Mouse (Mus musculus) midbrain, postnatal 0 days (tissue): ENCODE results near the gene Slc35a3. TPM values are rescaled to one million over a fixed set of nuclear protein-coding genes. Genes with fewer than 3 reads are reported as not detected.

Experiments used
- ATAC-seq: fragments of 200-750 bp; cut with Nextera tagmentation; 2 replicates; pipeline ENCODE4 v1.8.0; 2017; ENCODE audit warnings: moderate number of reproducible peaks, mild to moderate bottlenecking, moderate TSS enrichment, moderate library complexity; ENCODE audit not compliant: low FRiP score
- DNase-seq: peaks from one replicate; pipeline ENCODE4 v3.0.0-alpha.2; 2015; ENCODE audit warnings: low spot score
- H3K27ac ChIP-seq: fragments of 300-500 bp; sonication (generic); 2 replicates; pipeline ENCODE4 v1.5.1; 2014; ENCODE audit warnings: low read depth, mild to moderate bottlenecking, low read length, mixed read lengths
- H3K27me3 ChIP-seq: fragments of 300-500 bp; sonication (generic); 2 replicates; pipeline ENCODE4 v1.6.1; 2014; ENCODE audit warnings: low read length, control low read depth, mixed read lengths; ENCODE audit not compliant: insufficient read depth
- H3K36me3 ChIP-seq: fragments of 300-500 bp; sonication (generic); 2 replicates; pipeline ENCODE4 v1.6.1; 2014; ENCODE audit warnings: low read length, control low read depth, mixed read lengths; ENCODE audit not compliant: insufficient read depth
- H3K4me1 ChIP-seq: fragments of 300-500 bp; sonication (generic); 2 replicates; pipeline ENCODE4 v1.6.1; 2014; ENCODE audit warnings: mild to moderate bottlenecking, control low read depth, antibody characterized with exemption, low read length, mixed read lengths; ENCODE audit not compliant: insufficient read depth
- H3K4me2 ChIP-seq: fragments of 300-500 bp; sonication (generic); 2 replicates; pipeline ENCODE4 v1.6.1; 2014; ENCODE audit warnings: low read depth, mild to moderate bottlenecking, low read length, mixed read lengths; ENCODE audit not compliant: poor library complexity, severe bottlenecking
- H3K4me3 ChIP-seq: fragments of 300-500 bp; sonication (generic); 2 replicates; pipeline ENCODE4 v1.5.1; 2014; ENCODE audit warnings: low read depth, mild to moderate bottlenecking, low read length, moderate library complexity
- H3K9ac ChIP-seq: fragments of 300-500 bp; sonication (generic); replicated peaks from 2 replicates; pipeline ENCODE4 v1.6.1; 2014; ENCODE audit warnings: mild to moderate bottlenecking, low read length, moderate library complexity, mixed read lengths; ENCODE audit not compliant: poor library complexity, severe bottlenecking
- H3K9me3 ChIP-seq: fragments of 300-500 bp; sonication (generic); 2 replicates; pipeline ENCODE4 v1.6.1; 2016; ENCODE audit warnings: low read length, control low read depth
- CTCF ChIP-seq: IDR thresholded peaks from 2 replicates; pipeline ENCODE4 v1.5.1; 2016; ENCODE audit warnings: antibody characterized with exemption, mild to moderate bottlenecking
- WGBS: fragments of 180-500 bp; shearing (Covaris S2); extraction: QIAGEN DNeasy Blood & Tissue Kit; methylation state at CpG from one replicate; pipeline ENCODE4 v1.1.7; 2014; 5-methylcytosine and 5-hydroxymethylcytosine counted together
- polyA plus RNA-seq: library from polyadenylated mRNA; unstranded; fragments of >200 nt; fragmentation: Nextera tagmentation; extraction: Ambion mirVana; gene quantifications from 2 replicates; pipeline ENCODE4 v1.2.1, GENCODE M21; 2015
- total RNA-seq: library from RNA; depleted of rRNA; stranded (reverse); fragments of >200 nt; gene quantifications from 2 replicates; pipeline ENCODE4 v1.2.3, GENCODE M21; 2014

Gene Slc35a3
- total and polyA plus RNA-seq, 2 experiments from 2014 or later, result 6.2 to 18.9 TPM

GRCm38 (mm10) chr3:116718951-116719350 is 6.3 kb upstream of the Slc35a3 start:
- H3K4me2 ChIP-seq, result no peak overlapping the region
- no peak overlapping the region for H3K4me3 ChIP-seq
- no peaks in the 10 kb centered on the region for H3K9me3 ChIP-seq
- no peak overlapping the region for H3K27ac ChIP-seq
- H3K4me1 ChIP-seq, result no peaks in the 10 kb centered on the region
- DNase-seq (no peak), ATAC-seq (no peak)
- no peaks in the 10 kb centered on the region for H3K27me3 ChIP-seq
- TF ChIP-seq CTCF, result no peak
- H3K9ac ChIP-seq, result no peak overlapping the region
- 66% methylated on average over 3 of the region's 3 CpGs for WGBS
- H3K36me3 ChIP-seq, result no peaks in the 10 kb centered on the region

- Histone ChIP-seq H3K27ac (no peak overlapping the region), H3K9me3 (no peaks in the 10 kb centered on the region), H3K4me3 (peak overlapping the region; percentile 96), H3K4me1 (peaks cover 7% of the 10 kb centered on the region), H3K9ac (peak overlapping the region; percentile 93), H3K36me3 (no peaks in the 10 kb centered on the region), H3K4me2 (peak overlapping the region; percentile 81), H3K27me3 (no peaks in the 10 kb centered on the region)
- no peak for ATAC-seq
- 40% methylated on average over 5 of the region's 5 CpGs for WGBS
- DNase-seq, result no peak
- TF ChIP-seq CTCF, result no peak
These were observed 400 bp upstream of the Slc35a3 start for GRCm38 (mm10) chr3:116713031-116713430.

- Histone ChIP-seq H3K27ac (peak overlapping the region; percentile 78), H3K4me2 (peak overlapping the region; percentile 81), H3K9me3 (no peaks in the 10 kb centered on the region), H3K36me3 (no peaks in the 10 kb centered on the region), H3K9ac (peak overlapping the region; percentile 93), H3K4me3 (peak overlapping the region; percentile 96), H3K4me1 (peaks cover 7% of the 10 kb centered on the region), H3K27me3 (no peaks in the 10 kb centered on the region)
- no peak for TF ChIP-seq CTCF
- peak; percentile 94 for ATAC-seq
- WGBS, result under 1% methylated on average over 71 of the region's 85 CpGs
- peak; percentile 75 for DNase-seq
These were observed 801 bp downstream of the Slc35a3 start for GRCm38 (mm10) chr3:116711624-116712435.

DNA sequence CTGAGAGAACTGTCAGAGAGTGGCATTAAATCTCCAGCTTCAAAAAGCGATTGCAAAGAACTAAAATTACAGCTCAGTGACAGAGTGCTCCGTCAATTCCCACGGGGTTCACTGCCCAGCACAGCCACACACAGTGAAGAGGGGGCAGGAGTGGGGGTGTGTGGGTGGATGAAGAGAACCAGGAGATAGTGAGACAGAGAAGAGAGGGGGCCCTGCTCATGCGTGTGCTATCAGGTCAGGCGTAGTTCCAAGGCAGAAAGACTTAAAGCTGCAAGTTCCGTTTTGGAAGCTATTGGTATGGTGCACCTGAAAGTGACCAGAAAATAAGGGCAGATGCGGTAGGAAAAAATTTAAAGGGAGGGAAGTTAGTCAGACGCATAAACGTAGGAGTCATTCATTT is 1.7 kb downstream of the Slc35a3 start:
- no peak for TF ChIP-seq CTCF
- no peaks in the 10 kb centered on the region for H3K9me3 ChIP-seq
- 57% methylated on average over 9 of the region's 9 CpGs for WGBS
- H3K4me3 ChIP-seq, result peak overlapping the region; percentile 96
- DNase-seq (no peak), ATAC-seq (no peak)
- H3K36me3 ChIP-seq, result no peaks in the 10 kb centered on the region
- H3K27me3 ChIP-seq, result no peaks in the 10 kb centered on the region
- 0 out of 2 replicates have a peak overlapping the region, but pooled peaks have one; percentile 93 for H3K9ac ChIP-seq
- peak overlapping the region; percentile 81 for H3K4me2 ChIP-seq
- H3K27ac ChIP-seq, result no peak overlapping the region
- peaks cover 7% of the 10 kb centered on the region for H3K4me1 ChIP-seq

GRCm38 (mm10) chr3:116705637-116706204 is 6.9 kb downstream of the Slc35a3 start:
- Histone ChIP-seq H3K4me3 (no peak overlapping the region), H3K27me3 (no peaks in the 10 kb centered on the region), H3K4me2 (no peak overlapping the region), H3K9me3 (no peaks in the 10 kb centered on the region), H3K36me3 (peaks cover 2% of the 10 kb centered on the region; the same call in 1 of the 2 replicates), H3K27ac (no peak overlapping the region), H3K9ac (no peak overlapping the region), H3K4me1 (peaks cover under 1% of the 10 kb centered on the region; the same call in 1 of the 2 replicates)
- no peak for TF ChIP-seq CTCF
- DNase-seq (no peak), ATAC-seq (no peak)
- 76% methylated on average over 1 of the region's 1 CpGs for WGBS

- TF ChIP-seq CTCF, result no peak
- DNase-seq (no peak), ATAC-seq (no peak)
- Histone ChIP-seq H3K4me2 (no peak overlapping the region), H3K9me3 (no peaks in the 10 kb centered on the region), H3K4me1 (no peaks in the 10 kb centered on the region), H3K27me3 (no peaks in the 10 kb centered on the region), H3K36me3 (peaks cover 2% of the 10 kb centered on the region; the same call in 1 of the 2 replicates), H3K4me3 (no peak overlapping the region), H3K9ac (no peak overlapping the region), H3K27ac (no peak overlapping the region)
- WGBS, result 94% methylated on average over 5 of the region's 5 CpGs
These were observed 8.8 kb downstream of the Slc35a3 start for GRCm38 (mm10) chr3:116703835-116704234.
